Mouse (Mus musculus) right cerebral cortex, postnatal 36 days (tissue): ENCODE measurements at regions not wholly inside any gene's neighbourhood (a gene's known extent, or its start where the extent isn't known, plus 50 kb on each side); places are given as distances from the start of the nearest gene placed in this dataset.

ENCODE experiments used
- DNase-seq, 2 experiments: peaks; one replicate each; pipeline ENCODE4 v3.0.0; 2022; ENCODE audit warnings: low spot score in 2 of 2, mixed read lengths in 1 of 2

DNA sequence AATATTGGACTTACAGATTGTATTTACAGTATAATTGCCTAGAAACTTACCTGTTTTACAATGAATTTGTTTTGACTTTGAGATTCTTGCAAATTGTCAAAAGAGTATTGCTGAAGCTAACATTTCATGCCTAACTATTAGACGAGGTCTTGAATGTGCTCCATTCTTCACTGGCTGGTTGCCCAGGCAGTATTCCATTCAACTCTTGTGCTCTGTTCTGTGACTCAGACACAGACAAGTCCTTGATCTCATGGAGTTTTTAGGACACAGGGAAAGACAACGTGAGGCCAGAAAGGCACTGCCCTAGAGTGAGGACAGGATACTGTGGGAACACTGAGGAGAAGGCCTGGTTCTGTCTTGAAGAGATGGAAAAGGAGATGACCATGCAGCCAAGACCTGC, 57.0 kb upstream of the Mpp6 start:
- no peak for DNase-seq

DNA sequence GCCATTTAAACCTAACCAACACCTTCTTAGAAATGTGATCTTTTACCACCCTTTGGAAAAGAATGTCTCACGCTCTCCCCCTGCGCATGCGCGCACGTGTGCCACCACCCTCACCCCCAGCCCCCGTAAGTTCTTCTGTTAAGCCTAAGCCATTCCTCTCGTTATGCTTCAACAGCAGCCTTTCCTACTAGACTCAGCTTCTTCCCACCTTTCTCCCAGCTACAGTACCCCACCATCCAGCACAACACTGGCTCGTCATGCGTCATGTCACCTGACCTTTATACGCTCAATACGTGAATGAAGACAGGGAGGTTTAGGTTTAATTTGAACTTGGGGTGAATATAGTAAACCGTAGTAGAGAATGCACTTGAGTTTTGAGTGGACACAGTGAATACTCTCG, 55.8 kb upstream of the Mpp6 start:
- no peak for DNase-seq

DNA sequence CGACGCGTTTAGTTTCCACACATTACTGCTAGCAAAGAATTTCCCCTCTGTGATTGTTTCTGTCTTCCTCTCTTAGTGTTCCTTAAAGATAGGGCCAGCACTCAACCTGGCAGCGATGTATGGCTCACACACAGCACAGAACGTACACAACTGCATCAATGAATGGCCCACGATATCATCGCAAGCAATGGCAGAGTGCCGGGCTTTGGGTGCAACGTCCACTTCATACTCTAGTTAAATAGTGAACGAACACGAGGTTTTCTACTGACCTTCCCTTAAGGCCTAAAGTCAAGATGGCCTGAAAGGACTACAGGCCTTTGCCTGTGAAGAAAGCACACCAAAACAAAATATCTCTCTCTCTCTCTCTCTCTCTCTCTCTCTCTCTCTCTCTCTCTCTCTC, 51.4 kb upstream of the Mpp6 start:
- no peak for DNase-seq

DNA sequence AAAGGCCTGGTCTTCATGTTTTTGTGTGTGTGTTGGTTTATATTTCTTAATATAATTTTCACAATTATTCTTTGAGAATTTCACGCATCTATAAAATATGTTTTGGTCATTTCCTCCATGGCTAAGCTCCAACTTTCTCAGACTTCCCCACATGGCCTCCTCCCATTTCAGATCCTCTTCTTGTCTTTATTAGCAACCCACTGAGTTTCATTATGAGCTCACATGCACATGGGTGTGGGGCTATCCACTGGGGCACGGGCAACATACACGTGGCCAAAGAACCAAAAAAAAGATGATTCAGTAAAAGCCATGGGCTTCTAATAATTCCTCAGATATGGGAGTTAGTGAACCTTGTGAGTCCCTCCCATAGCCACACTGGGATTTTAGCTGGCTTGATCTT, 50.1 kb upstream of the Mpp6 start:
- no peak for DNase-seq
